Mouse (Mus musculus): ENCODE data around the gene Miga1.
"Not testable (repeated sequence)": the region's sequence is repeated elsewhere in the genome, so short reads cannot be mapped to it uniquely, and the experiment has no call there.

Gene Miga1

GRCm38 (mm10) chr3:152321765-152322547, 18.3 kb downstream of the Miga1 start:
- DNase-seq (ENCODE audit: low spot score in 2 of 2), result no peak

GRCm38 (mm10) chr3:152320972-152321645, 19.1 kb downstream of the Miga1 start:
- DNase-seq (ENCODE audit: low spot score in 2 of 2), result no peak

GRCm38 (mm10) chr3:152316447-152317173, 23.6 kb downstream of the Miga1 start:
- not testable (repeated sequence) for DNase-seq (ENCODE audit: low spot score in 2 of 2)

GRCm38 (mm10) chr3:152315613-152316012, 24.6 kb downstream of the Miga1 start:
- DNase-seq (ENCODE audit: low spot score in 2 of 2), result peak; percentile 48 to 73

GRCm38 (mm10) chr3:152314666-152315065, 25.5 kb downstream of the Miga1 start:
- DNase-seq (ENCODE audit: low spot score in 2 of 2), result not testable (repeated sequence)

GRCm38 (mm10) chr3:152309250-152309645, 31.0 kb downstream of the Miga1 start:
- no peak for DNase-seq (ENCODE audit: low spot score in 2 of 2)

- no peak for DNase-seq (ENCODE audit: low spot score in 2 of 2)
Measured at GRCm38 (mm10) chr3:152308485-152309249, 31.5 kb downstream of the Miga1 start.

- DNase-seq (ENCODE audit: low spot score in 2 of 2), result no peak
Measured at GRCm38 (mm10) chr3:152305971-152306370, 34.2 kb downstream of the Miga1 start.

- no peak for DNase-seq (ENCODE audit: low spot score in 2 of 2)
Measured at GRCm38 (mm10) chr3:152305080-152305479, 35.1 kb downstream of the Miga1 start.

GRCm38 (mm10) chr3:152304093-152304815, 36.0 kb downstream of the Miga1 start:
- no peak for DNase-seq (ENCODE audit: low spot score in 2 of 2)

GRCm38 (mm10) chr3:152302991-152303390, 37.2 kb downstream of the Miga1 start:
- no peak for DNase-seq (ENCODE audit: low spot score in 2 of 2)

GRCm38 (mm10) chr3:152300376-152301337, 39.5 kb downstream of the Miga1 start:
- DNase-seq (ENCODE audit: low spot score in 2 of 2), result no peak

GRCm38 (mm10) chr3:152295896-152296295, 44.3 kb downstream of the Miga1 start:
- no peak for DNase-seq (ENCODE audit: low spot score in 2 of 2)

- no peak for DNase-seq (ENCODE audit: low spot score in 2 of 2)
Measured at GRCm38 (mm10) chr3:152294400-152294799, 45.8 kb downstream of the Miga1 start.

- no peak for DNase-seq (ENCODE audit: low spot score in 2 of 2)
Measured at GRCm38 (mm10) chr3:152293530-152294181, 46.6 kb downstream of the Miga1 start.

GRCm38 (mm10) chr3:152291895-152292294, 48.3 kb downstream of the Miga1 start:
- no peak for DNase-seq (ENCODE audit: low spot score in 2 of 2)

- DNase-seq (ENCODE audit: low spot score in 2 of 2), result no peak
Measured at GRCm38 (mm10) chr3:152290175-152290798, 49.9 kb downstream of the Miga1 start.

GRCm38 (mm10) chr3:152288740-152289139, 51.5 kb downstream of the Miga1 start:
- DNase-seq (ENCODE audit: low spot score in 2 of 2), result no peak

- DNase-seq (ENCODE audit: low spot score in 2 of 2), result no peak
Measured at GRCm38 (mm10) chr3:152288276-152288675, 51.9 kb downstream of the Miga1 start.
